Mouse (Mus musculus) forebrain, embryonic 11.5 days (tissue): ENCODE measurements around the gene Sod3. TPM values are rescaled to one million over a fixed set of nuclear protein-coding genes. Genes with fewer than 3 reads are reported as not detected.

Source experiments
- ATAC-seq: fragments of 200-750 bp; cut with Nextera tagmentation; replicated peaks from 2 replicates; pipeline ENCODE4 v1.8.0; 2017; ENCODE audit warnings: moderate TSS enrichment; ENCODE audit not compliant: low FRiP score
- DNase-seq: peaks from one replicate; pipeline ENCODE4 v3.0.0-alpha.2; 2017; ENCODE audit warnings: low spot score
- H3K27ac ChIP-seq: fragments of 300-500 bp; sonication (generic); 2 replicates; pipeline ENCODE4 v1.5.1; 2014; ENCODE audit warnings: low read depth, low read length
- H3K27me3 ChIP-seq: fragments of 300-500 bp; sonication (generic); 2 replicates; pipeline ENCODE4 v1.6.1; 2014; ENCODE audit warnings: mild to moderate bottlenecking, low read length, mixed read lengths; ENCODE audit not compliant: control insufficient read depth, insufficient read depth
- H3K36me3 ChIP-seq: fragments of 300-500 bp; sonication (generic); 2 replicates; pipeline ENCODE4 v1.6.1; 2014; ENCODE audit warnings: mild to moderate bottlenecking, low read length, moderate library complexity, mixed read lengths; ENCODE audit not compliant: control insufficient read depth, insufficient read depth
- H3K4me1 ChIP-seq: fragments of 300-500 bp; sonication (generic); replicated peaks from 2 replicates; pipeline ENCODE4 v1.6.1; 2014; ENCODE audit warnings: low read length, mixed read lengths; ENCODE audit not compliant: control insufficient read depth, insufficient read depth
- H3K4me2 ChIP-seq: fragments of 300-500 bp; sonication (generic); 2 replicates; pipeline ENCODE4 v1.6.1; 2014; ENCODE audit warnings: low read depth, mild to moderate bottlenecking, low read length, moderate library complexity, mixed read lengths; ENCODE audit not compliant: severe bottlenecking
- H3K4me3 ChIP-seq: fragments of 300-500 bp; sonication (generic); 2 replicates; pipeline ENCODE4 v1.5.1; 2014; ENCODE audit warnings: low read depth, low read length
- H3K9ac ChIP-seq: fragments of 300-500 bp; sonication (generic); 2 replicates; pipeline ENCODE4 v1.6.1; 2014; ENCODE audit warnings: low read length
- H3K9me3 ChIP-seq: fragments of 300-500 bp; sonication (generic); 2 replicates; pipeline ENCODE4 v1.6.1; 2016; ENCODE audit warnings: low read length, mixed read lengths; ENCODE audit not compliant: control insufficient read depth
- WGBS: fragments of 180-500 bp; shearing (Covaris S2); extraction: QIAGEN DNeasy Blood & Tissue Kit; methylation state at CpG from one replicate; pipeline ENCODE4 v1.1.7; 2014; 5-methylcytosine and 5-hydroxymethylcytosine counted together
- polyA plus RNA-seq: library from polyadenylated mRNA; unstranded; fragments of >200 nt; fragmentation: Nextera tagmentation; extraction: Ambion mirVana; gene quantifications from 2 replicates; pipeline ENCODE4 v1.2.1, GENCODE M21; 2014

Sod3 gene
- polyA plus RNA-seq, 1 experiment from 2014 or later: 0.20 TPM

- no peak overlapping the region for H3K27ac ChIP-seq
- H3K9me3 ChIP-seq: no peaks in the 10 kb centered on the region
- no peaks in the 10 kb centered on the region for H3K27me3 ChIP-seq
- no peaks in the 10 kb centered on the region for H3K36me3 ChIP-seq
- no peak overlapping the region for H3K4me2 ChIP-seq
- no peak overlapping the region for H3K4me3 ChIP-seq
- 89% methylated on average over 6 of the region's 6 CpGs for WGBS
- DNase-seq (no peak), ATAC-seq (no peak)
- H3K4me1 ChIP-seq: no peaks in the 10 kb centered on the region
- no peak overlapping the region for H3K9ac ChIP-seq
These were observed 52.3 kb downstream of the Sod3 start for GRCm38 (mm10) chr5:52415917-52416316.

- H3K4me2 ChIP-seq: no peak overlapping the region
- no peak overlapping the region for H3K4me3 ChIP-seq
- H3K27ac ChIP-seq: no peak overlapping the region
- no peak for ATAC-seq
- H3K4me1 ChIP-seq: no peaks in the 10 kb centered on the region
- H3K9me3 ChIP-seq: no peaks in the 10 kb centered on the region
- no peaks in the 10 kb centered on the region for H3K36me3 ChIP-seq
- DNase-seq: no peak
- H3K9ac ChIP-seq: no peak overlapping the region
- WGBS: 64% methylated on average over 2 of the region's 2 CpGs
- H3K27me3 ChIP-seq: no peaks in the 10 kb centered on the region
These were observed 52.9 kb downstream of the Sod3 start for GRCm38 (mm10) chr5:52416485-52416884.

Other genes with a start within 250 kb of the Sod3 start
- gene Dhx15, start 173.3 kb upstream of the Sod3 start, polyA plus RNA-seq: 103 and 106 TPM in 2 replicates
- gene Ccdc149, start 107.7 kb downstream of the Sod3 start, polyA plus RNA-seq: 3.1 and 3.2 TPM in 2 replicates
- 0.80 and 0.88 TPM in 2 replicates for gene Lgi2, start 202.7 kb downstream of the Sod3 start, polyA plus RNA-seq